Mouse (Mus musculus): ENCODE measurements around the gene Zfp786.

GRCm38 (mm10) chr6:47794106-47794830, 36.4 kb downstream of the Zfp786 start:
- TF ChIP-seq CTCF (IDR thresholded peaks at IDR 0.05; ENCODE audit: control insufficient read depth, insufficient read depth, insufficient read length) (no peak), MAX (IDR thresholded peaks at IDR 0.05) (no peak), USF1 (IDR thresholded peaks at IDR 0.05; ENCODE audit: low read depth) (no peak), MYOD1 (IDR thresholded peaks at IDR 0.05; ENCODE audit: control insufficient read depth, insufficient read length, low read depth) (no peak), CEBPB (IDR thresholded peaks at IDR 0.05; ENCODE audit: low read depth) (no peak)
